Mouse (Mus musculus) megakaryocyte, embryonic 14.5 days (primary cell): Measurements from ENCODE around the gene Fbxw7.

Experiments
- FLI1 ChIP-seq: IDR thresholded peaks from 2 replicates; pipeline ENCODE4 v1.6.1; 2012; ENCODE audit warnings: low read length, inconsistent platforms, mixed read lengths
- GATA1 ChIP-seq: IDR thresholded peaks from 3 replicates; pipeline ENCODE4 v1.6.1; 2012; ENCODE audit warnings: mixed read lengths, low read length, inconsistent platforms, borderline replicate concordance

GRCm38 (mm10) chr3:84808906-84809305, 6.2 kb upstream of the Fbxw7 start:
- no peak for TF ChIP-seq GATA1
- no peak for TF ChIP-seq FLI1
